Mouse (Mus musculus): ENCODE results near the gene Lrig1. TPM values are rescaled to one million over a fixed set of nuclear protein-coding genes. Genes with fewer than 3 reads are reported as not detected.

Gene Lrig1
- polyA plus RNA-seq, 1 experiment from 2014 or later: 10.9 TPM

GRCm38 (mm10) chr6:94592243-94592642, 107.7 kb downstream of the Lrig1 start:
- H3K27ac ChIP-seq (ENCODE audit: low read depth, low read length): peak overlapping the region; percentile 18; the same call in 1 of the 2 replicates
- peak overlapping the region; percentile 37 for H3K4me2 ChIP-seq
- WGBS (ENCODE audit: insufficient replicate concordance): 18% methylated on average over 8 of the region's 8 CpGs
- no peak overlapping the region for H3K9ac ChIP-seq (ENCODE audit: low read depth, low read length)
- ATAC-seq (replicated peaks; ENCODE audit: insufficient number of reproducible peaks, low FRiP score, low TSS enrichment): 0 out of 2 replicates have a peak, but pooled peaks have one; percentile 57
- no peaks in the 10 kb centered on the region for H3K9me3 ChIP-seq (replicated peaks; ENCODE audit: control insufficient read depth, low read length)
- no peaks in the 10 kb centered on the region for H3K27me3 ChIP-seq (ENCODE audit: control insufficient read depth, insufficient read depth, low read length)
- H3K36me3 ChIP-seq (ENCODE audit: control insufficient read depth, insufficient read depth, low read length): no peaks in the 10 kb centered on the region
- H3K4me1 ChIP-seq (ENCODE audit: control insufficient read depth, insufficient read depth, low read length): peaks cover 18% of the 10 kb centered on the region
- H3K4me3 ChIP-seq (ENCODE audit: low read depth, low read length): peak overlapping the region; percentile 6; the same call in 1 of the 2 replicates

GRCm38 (mm10) chr6:94588365-94588764, 111.6 kb downstream of the Lrig1 start:
- Histone ChIP-seq H3K4me3 (ENCODE audit: low read depth, low read length) (no peak overlapping the region), H3K9ac (ENCODE audit: low read depth, low read length) (no peak overlapping the region), H3K4me1 (ENCODE audit: control insufficient read depth, insufficient read depth, low read length) (peaks cover 3% of the 10 kb centered on the region; the same call in 1 of the 2 replicates), H3K9me3 (replicated peaks; ENCODE audit: control insufficient read depth, low read length) (no peaks in the 10 kb centered on the region), H3K4me2 (no peak overlapping the region), H3K36me3 (ENCODE audit: control insufficient read depth, insufficient read depth, low read length) (no peaks in the 10 kb centered on the region), H3K27me3 (ENCODE audit: control insufficient read depth, insufficient read depth, low read length) (no peaks in the 10 kb centered on the region), H3K27ac (ENCODE audit: low read depth, low read length) (no peak overlapping the region)
- 82% methylated on average over 4 of the region's 4 CpGs for WGBS (ENCODE audit: insufficient replicate concordance)
- no peak for ATAC-seq (replicated peaks; ENCODE audit: insufficient number of reproducible peaks, low FRiP score, low TSS enrichment)

GRCm38 (mm10) chr6:94584976-94585375, 115.0 kb downstream of the Lrig1 start:
- H3K4me3 ChIP-seq (ENCODE audit: low read depth, low read length): no peak overlapping the region
- H3K4me1 ChIP-seq (ENCODE audit: control insufficient read depth, insufficient read depth, low read length): no peaks in the 10 kb centered on the region
- no peak overlapping the region for H3K4me2 ChIP-seq
- 77% methylated on average over 4 of the region's 4 CpGs for WGBS (ENCODE audit: insufficient replicate concordance)
- ATAC-seq (replicated peaks; ENCODE audit: insufficient number of reproducible peaks, low FRiP score, low TSS enrichment): no peak
- H3K9me3 ChIP-seq (replicated peaks; ENCODE audit: control insufficient read depth, low read length): no peaks in the 10 kb centered on the region
- H3K27me3 ChIP-seq (ENCODE audit: control insufficient read depth, insufficient read depth, low read length): no peaks in the 10 kb centered on the region
- H3K36me3 ChIP-seq (ENCODE audit: control insufficient read depth, insufficient read depth, low read length): no peaks in the 10 kb centered on the region
- no peak overlapping the region for H3K9ac ChIP-seq (ENCODE audit: low read depth, low read length)
- H3K27ac ChIP-seq (ENCODE audit: low read depth, low read length): no peak overlapping the region

- H3K9me3 ChIP-seq (replicated peaks; ENCODE audit: control insufficient read depth, low read length): no peaks in the 10 kb centered on the region
- no peak for ATAC-seq (replicated peaks; ENCODE audit: insufficient number of reproducible peaks, low FRiP score, low TSS enrichment)
- WGBS (ENCODE audit: insufficient replicate concordance): 91% methylated on average over 9 of the region's 9 CpGs
- H3K9ac ChIP-seq (ENCODE audit: low read depth, low read length): no peak overlapping the region
- no peak overlapping the region for H3K4me3 ChIP-seq (ENCODE audit: low read depth, low read length)
- H3K4me1 ChIP-seq (ENCODE audit: control insufficient read depth, insufficient read depth, low read length): no peaks in the 10 kb centered on the region
- H3K27me3 ChIP-seq (ENCODE audit: control insufficient read depth, insufficient read depth, low read length): no peaks in the 10 kb centered on the region
- no peaks in the 10 kb centered on the region for H3K36me3 ChIP-seq (ENCODE audit: control insufficient read depth, insufficient read depth, low read length)
- H3K4me2 ChIP-seq: no peak overlapping the region
- no peak overlapping the region for H3K27ac ChIP-seq (ENCODE audit: low read depth, low read length)
Observed at GRCm38 (mm10) chr6:94584147-94584695, 115.7 kb downstream of the Lrig1 start.

- ATAC-seq (replicated peaks; ENCODE audit: insufficient number of reproducible peaks, low FRiP score, low TSS enrichment): no peak
- H3K4me2 ChIP-seq: no peak overlapping the region
- WGBS (ENCODE audit: insufficient replicate concordance): 87% methylated on average over 9 of the region's 9 CpGs
- no peaks in the 10 kb centered on the region for H3K4me1 ChIP-seq (ENCODE audit: control insufficient read depth, insufficient read depth, low read length)
- H3K4me3 ChIP-seq (ENCODE audit: low read depth, low read length): no peak overlapping the region
- H3K9ac ChIP-seq (ENCODE audit: low read depth, low read length): no peak overlapping the region
- H3K36me3 ChIP-seq (ENCODE audit: control insufficient read depth, insufficient read depth, low read length): no peaks in the 10 kb centered on the region
- no peaks in the 10 kb centered on the region for H3K9me3 ChIP-seq (replicated peaks; ENCODE audit: control insufficient read depth, low read length)
- H3K27ac ChIP-seq (ENCODE audit: low read depth, low read length): no peak overlapping the region
- H3K27me3 ChIP-seq (ENCODE audit: control insufficient read depth, insufficient read depth, low read length): no peaks in the 10 kb centered on the region
Observed at GRCm38 (mm10) chr6:94582055-94582454, 117.9 kb downstream of the Lrig1 start.

GRCm38 (mm10) chr6:94577991-94578390, 122.0 kb downstream of the Lrig1 start:
- no peak for ATAC-seq (replicated peaks; ENCODE audit: insufficient number of reproducible peaks, low FRiP score, low TSS enrichment)
- Histone ChIP-seq H3K27me3 (ENCODE audit: control insufficient read depth, insufficient read depth, low read length) (no peaks in the 10 kb centered on the region), H3K4me3 (ENCODE audit: low read depth, low read length) (no peak overlapping the region), H3K9ac (ENCODE audit: low read depth, low read length) (no peak overlapping the region), H3K4me2 (no peak overlapping the region), H3K9me3 (replicated peaks; ENCODE audit: control insufficient read depth, low read length) (no peaks in the 10 kb centered on the region), H3K27ac (ENCODE audit: low read depth, low read length) (no peak overlapping the region), H3K36me3 (ENCODE audit: control insufficient read depth, insufficient read depth, low read length) (no peaks in the 10 kb centered on the region), H3K4me1 (ENCODE audit: control insufficient read depth, insufficient read depth, low read length) (peaks cover 7% of the 10 kb centered on the region)
- 73% methylated on average over 8 of the region's 8 CpGs for WGBS (ENCODE audit: insufficient replicate concordance)

GRCm38 (mm10) chr6:94575526-94576166, 124.3 kb downstream of the Lrig1 start:
- H3K9ac ChIP-seq (ENCODE audit: low read depth, low read length): peak overlapping the region; percentile 10; the same call in 1 of the 2 replicates
- no peak for ATAC-seq (replicated peaks; ENCODE audit: insufficient number of reproducible peaks, low FRiP score, low TSS enrichment)
- no peak overlapping the region; the same call in 1 of the 2 replicates for H3K4me2 ChIP-seq
- H3K4me1 ChIP-seq (ENCODE audit: control insufficient read depth, insufficient read depth, low read length): peaks cover 7% of the 10 kb centered on the region
- H3K4me3 ChIP-seq (ENCODE audit: low read depth, low read length): no peak overlapping the region
- 57% methylated on average over 9 of the region's 9 CpGs for WGBS (ENCODE audit: insufficient replicate concordance)
- no peaks in the 10 kb centered on the region for H3K36me3 ChIP-seq (ENCODE audit: control insufficient read depth, insufficient read depth, low read length)
- 0 out of 2 replicates have a peak overlapping the region, but pooled peaks have one; percentile 6 for H3K27ac ChIP-seq (ENCODE audit: low read depth, low read length)
- H3K27me3 ChIP-seq (ENCODE audit: control insufficient read depth, insufficient read depth, low read length): no peaks in the 10 kb centered on the region
- no peaks in the 10 kb centered on the region for H3K9me3 ChIP-seq (replicated peaks; ENCODE audit: control insufficient read depth, low read length)

- no peak overlapping the region for H3K4me3 ChIP-seq (ENCODE audit: low read depth, low read length)
- H3K36me3 ChIP-seq (ENCODE audit: control insufficient read depth, insufficient read depth, low read length): no peaks in the 10 kb centered on the region
- 83% methylated on average over 2 of the region's 2 CpGs for WGBS (ENCODE audit: insufficient replicate concordance)
- ATAC-seq (replicated peaks; ENCODE audit: insufficient number of reproducible peaks, low FRiP score, low TSS enrichment): no peak
- H3K9ac ChIP-seq (ENCODE audit: low read depth, low read length): no peak overlapping the region
- H3K27ac ChIP-seq (ENCODE audit: low read depth, low read length): no peak overlapping the region
- H3K4me2 ChIP-seq: no peak overlapping the region
- H3K4me1 ChIP-seq (ENCODE audit: control insufficient read depth, insufficient read depth, low read length): no peaks in the 10 kb centered on the region
- no peaks in the 10 kb centered on the region for H3K27me3 ChIP-seq (ENCODE audit: control insufficient read depth, insufficient read depth, low read length)
- no peaks in the 10 kb centered on the region for H3K9me3 ChIP-seq (replicated peaks; ENCODE audit: control insufficient read depth, low read length)
Observed at GRCm38 (mm10) chr6:94568040-94568439, 131.9 kb downstream of the Lrig1 start.

- no peak overlapping the region for H3K4me2 ChIP-seq
- H3K4me1 ChIP-seq (ENCODE audit: control insufficient read depth, insufficient read depth, low read length): 0 out of 2 replicates have a peak, but pooled peaks cover 2% of the 10 kb centered on the region
- no peak for ATAC-seq (replicated peaks; ENCODE audit: insufficient number of reproducible peaks, low FRiP score, low TSS enrichment)
- H3K9me3 ChIP-seq (replicated peaks; ENCODE audit: control insufficient read depth, low read length): no peaks in the 10 kb centered on the region
- 84% methylated on average over 2 of the region's 2 CpGs for WGBS (ENCODE audit: insufficient replicate concordance)
- H3K27me3 ChIP-seq (ENCODE audit: control insufficient read depth, insufficient read depth, low read length): no peaks in the 10 kb centered on the region
- no peak overlapping the region for H3K4me3 ChIP-seq (ENCODE audit: low read depth, low read length)
- H3K36me3 ChIP-seq (ENCODE audit: control insufficient read depth, insufficient read depth, low read length): no peaks in the 10 kb centered on the region
- no peak overlapping the region for H3K27ac ChIP-seq (ENCODE audit: low read depth, low read length)
- H3K9ac ChIP-seq (ENCODE audit: low read depth, low read length): no peak overlapping the region
Observed at GRCm38 (mm10) chr6:94565766-94566165, 134.2 kb downstream of the Lrig1 start.

Measured in heart, embryonic 11.5 days (tissue).